Mouse (Mus musculus) ovary, postnatal 14 days (tissue): ENCODE measurements around the gene Pgls.

ENCODE experiments used
- DNase-seq: peaks from one replicate; pipeline ENCODE4 v3.0.0; 2022; ENCODE audit warnings: low spot score

The Pgls gene

GRCm38 (mm10) chr8:71591471-71592373 lies at the start of gene Pgls:
Gene Pgls, plus strand, starts transcription at chr8:71592176.
- DNase-seq, result peak; percentile 90

DNA sequence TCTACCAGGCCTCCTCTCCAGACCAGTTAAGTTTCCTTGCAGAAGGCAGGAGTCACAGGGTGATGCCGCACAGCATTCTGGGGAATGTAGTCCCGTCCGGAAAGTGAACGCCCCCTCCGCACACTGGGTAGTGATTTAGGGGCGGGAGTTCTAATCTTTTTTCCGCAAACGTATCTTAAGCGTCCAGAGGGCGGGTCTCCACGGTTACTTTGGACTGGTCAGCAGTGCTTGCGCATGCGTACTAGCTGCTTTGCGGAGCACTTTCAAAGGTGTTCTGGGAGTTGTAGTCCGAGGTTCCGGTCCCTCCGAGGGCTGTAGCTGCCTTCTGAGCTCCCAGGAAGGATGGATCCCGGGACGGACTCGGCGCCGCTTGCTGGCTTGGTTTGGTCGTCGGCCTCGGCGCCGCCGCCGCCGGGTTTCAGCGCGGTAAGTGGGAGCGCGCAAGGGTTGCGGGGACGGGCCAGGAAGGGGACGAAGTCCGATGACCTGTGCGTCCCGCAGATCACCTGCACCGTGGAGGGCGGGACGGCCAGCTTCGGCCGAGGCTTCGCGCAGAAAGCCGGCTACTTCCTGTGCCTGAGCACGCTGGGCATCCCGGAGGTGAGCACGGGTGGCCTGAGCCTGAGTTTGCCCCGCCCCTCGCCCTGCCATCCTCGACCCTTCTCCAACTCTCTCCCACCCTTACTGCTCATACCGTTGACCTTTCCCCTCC lies 49.2 kb upstream of the Pgls start, which contains the start of gene Mvb12a:
TSS of gene Mvb12a (plus strand) at position 291 of the 712 bp plus-strand sequence.
- DNase-seq, result peak; percentile 86

- DNase-seq, result no peak
Observed at GRCm38 (mm10) chr8:71543755-71544154, 48.2 kb upstream of the Pgls start.

GRCm38 (mm10) chr8:71545053-71545452 lies 46.9 kb upstream of the Pgls start:
- DNase-seq, result no peak

- DNase-seq, result no peak
Observed at GRCm38 (mm10) chr8:71547590-71547989, 44.4 kb upstream of the Pgls start.

DNA sequence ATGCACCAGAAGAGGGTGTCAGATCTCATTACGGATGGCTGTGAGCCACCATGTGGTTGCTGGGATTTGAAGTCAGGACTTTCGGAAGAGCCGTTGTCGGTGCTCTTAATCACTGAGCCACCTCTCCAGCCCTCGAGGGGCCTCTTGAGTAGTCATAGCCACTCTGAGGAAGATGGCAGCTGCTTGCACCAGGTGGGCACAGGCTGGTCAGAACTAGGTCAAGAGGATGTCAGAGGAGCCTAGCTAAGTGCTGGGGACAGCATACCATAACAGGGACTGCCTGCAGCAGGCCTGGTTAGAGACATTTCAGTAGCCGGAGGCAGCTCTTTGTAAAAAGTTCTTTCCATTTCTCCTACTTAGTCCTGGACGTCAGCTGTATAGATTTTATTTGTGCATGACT lies 41.2 kb upstream of the Pgls start:
- no peak for DNase-seq

- DNase-seq, result no peak
Observed at GRCm38 (mm10) chr8:71552770-71553169, 39.2 kb upstream of the Pgls start.

- DNase-seq, result no peak
Observed at GRCm38 (mm10) chr8:71554001-71554400, 38.0 kb upstream of the Pgls start.

DNA sequence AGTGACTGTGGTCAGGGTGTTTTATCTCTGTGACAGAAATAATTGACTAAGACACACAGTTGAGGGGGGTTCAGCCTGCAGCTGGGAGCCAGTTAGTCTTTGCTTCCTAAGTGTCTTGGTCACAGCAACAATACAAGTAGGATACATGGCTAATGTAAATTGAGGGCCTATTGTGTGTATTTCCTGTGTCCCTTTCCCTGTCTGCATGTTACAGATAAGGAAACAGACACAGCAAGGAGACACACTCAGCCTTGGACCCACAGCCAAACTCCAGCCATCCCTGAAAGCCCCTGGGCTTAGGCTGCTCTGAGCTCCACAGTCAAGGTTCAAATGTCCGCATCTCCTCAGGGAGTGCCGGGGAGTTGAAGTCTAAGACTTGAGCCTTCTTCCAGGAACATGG lies 37.3 kb upstream of the Pgls start:
- DNase-seq, result no peak

DNA sequence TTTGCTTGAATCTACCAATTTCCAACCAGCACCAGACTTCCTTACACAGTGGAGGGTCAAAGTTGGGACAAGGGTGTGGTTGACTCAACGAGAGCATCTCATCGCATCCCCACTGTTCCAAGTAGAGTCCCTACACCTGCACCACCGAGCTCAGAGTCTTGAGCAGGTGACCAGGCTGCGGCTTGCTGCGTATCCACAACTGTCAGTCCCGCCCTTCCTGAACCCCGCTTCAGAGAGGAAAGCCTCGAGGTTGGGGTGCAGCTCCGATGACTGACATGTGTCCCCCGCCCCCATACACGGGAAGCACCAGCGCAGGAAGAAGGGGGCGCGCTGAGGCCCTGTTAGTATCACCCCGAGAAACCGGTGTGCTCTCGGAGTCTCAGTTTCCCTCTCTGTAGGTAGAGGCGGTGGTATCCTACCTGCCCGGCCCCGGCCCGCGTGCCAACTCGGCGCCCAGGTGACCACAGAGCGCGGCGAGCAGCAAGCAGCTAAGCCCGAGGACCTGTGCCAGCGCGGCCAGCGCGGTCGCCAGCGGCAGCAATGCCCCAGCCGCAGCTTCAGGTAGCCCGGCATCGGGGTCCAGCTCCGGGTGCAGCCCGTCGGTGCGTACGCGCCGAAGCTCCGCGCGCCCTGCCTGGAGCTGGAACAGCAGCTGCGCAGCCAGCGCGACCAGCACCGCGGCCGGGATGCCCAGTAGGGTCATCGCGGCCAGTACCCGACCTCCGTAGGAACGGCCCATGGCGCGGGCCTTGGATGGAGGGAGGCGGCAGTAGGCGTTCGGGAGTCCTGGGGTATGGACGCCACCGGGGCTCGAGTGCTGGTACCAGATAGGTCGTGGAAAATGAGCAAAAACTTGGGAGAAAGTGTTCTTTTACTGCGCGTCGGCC lies 33.7 kb upstream of the Pgls start, which contains the start of gene Tmem221:
TSS of gene Tmem221 (minus strand) at position 801 of the 887 bp plus-strand sequence.
- no peak for DNase-seq

DNA sequence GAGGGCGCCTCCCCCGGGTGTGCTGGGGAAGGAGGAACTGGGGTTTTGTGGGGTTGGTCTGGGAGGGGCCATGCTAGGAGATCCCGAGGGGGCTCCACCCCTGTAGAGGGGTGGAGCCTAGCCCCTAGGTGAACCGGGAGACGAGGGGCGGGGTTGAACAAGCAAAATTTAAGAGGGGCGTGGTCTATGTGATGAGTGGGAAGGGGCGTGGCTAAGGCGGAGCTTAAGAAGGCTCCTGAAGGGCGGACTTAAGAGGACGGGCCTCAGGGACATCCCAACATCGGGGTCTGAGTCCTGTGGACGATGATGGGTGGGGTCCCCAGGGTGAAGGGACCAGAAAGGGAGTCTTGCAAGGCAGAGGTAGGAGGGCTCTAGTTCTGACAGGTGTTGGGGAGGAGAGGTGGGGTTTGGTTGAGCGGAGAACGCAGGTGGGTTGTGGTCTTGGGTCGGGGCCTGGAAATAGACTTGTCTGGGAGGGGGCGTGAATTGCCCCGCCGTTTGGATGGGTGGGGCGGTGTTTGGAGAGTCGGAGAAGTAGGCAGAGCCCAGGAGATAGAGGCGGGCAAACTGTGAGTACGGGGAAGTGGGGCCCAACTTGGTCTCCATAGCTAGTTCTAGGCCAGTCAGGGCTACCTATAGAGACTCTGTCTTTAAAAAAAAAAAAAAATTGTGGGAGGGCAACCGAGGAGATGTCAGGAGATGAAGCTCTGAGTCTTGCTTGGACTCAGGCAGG lies 32.9 kb upstream of the Pgls start:
- peak; percentile 67 for DNase-seq

- no peak for DNase-seq
Observed at GRCm38 (mm10) chr8:71560071-71560470, 31.9 kb upstream of the Pgls start.

- DNase-seq, result no peak
Observed at GRCm38 (mm10) chr8:71560765-71561164, 31.2 kb upstream of the Pgls start.

DNA sequence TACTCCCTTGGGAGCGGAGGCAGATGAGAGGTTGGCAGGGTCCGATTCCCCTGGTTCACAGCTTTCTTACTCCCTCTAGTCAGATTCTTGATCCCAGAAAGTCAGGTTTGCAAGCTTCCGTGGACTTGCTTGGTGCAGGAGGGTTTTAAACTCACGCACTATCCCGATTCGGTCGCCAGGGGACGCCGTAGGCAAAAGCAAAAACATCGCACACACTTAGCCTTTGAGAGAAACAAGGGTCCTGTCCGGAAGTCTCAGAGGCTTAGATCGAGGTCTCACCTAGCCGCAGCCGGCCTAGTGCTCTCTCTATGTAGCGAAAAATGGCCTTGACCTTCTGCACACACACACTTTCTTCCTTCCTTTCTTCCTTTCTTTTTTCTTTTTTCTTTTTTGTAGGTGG lies 30.6 kb upstream of the Pgls start:
- peak; percentile 54 for DNase-seq

- peak; percentile 86 for DNase-seq
Observed at GRCm38 (mm10) chr8:71562751-71563150, 29.2 kb upstream of the Pgls start.

GRCm38 (mm10) chr8:71563992-71564391 lies 28.0 kb upstream of the Pgls start:
- DNase-seq, result no peak

DNA sequence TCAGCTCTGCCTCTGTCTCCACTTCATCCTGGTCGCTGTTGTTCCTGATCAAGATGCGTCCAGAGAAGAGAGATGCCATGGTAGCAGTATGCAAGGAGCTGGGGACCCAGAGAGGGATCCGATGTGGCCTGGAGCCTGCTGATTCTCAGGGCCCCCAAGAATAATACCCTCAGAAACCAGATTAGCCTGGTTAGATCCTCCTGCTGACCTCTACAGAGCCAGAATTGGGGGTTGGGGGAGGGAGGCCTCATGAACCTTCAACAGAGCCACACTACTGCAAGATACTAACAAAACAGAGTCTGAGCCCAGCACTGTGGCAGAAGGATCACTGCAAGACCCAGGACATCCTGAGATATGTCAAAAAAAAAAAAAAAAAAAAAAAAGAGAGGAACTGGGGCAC lies 25.5 kb upstream of the Pgls start, which contains the start of gene Nxnl1:
TSS of gene Nxnl1 (minus strand) at position 101 of the 400 bp plus-strand sequence.
- no peak for DNase-seq

GRCm38 (mm10) chr8:71567587-71567986 lies 24.4 kb upstream of the Pgls start:
- DNase-seq, result no peak

DNA sequence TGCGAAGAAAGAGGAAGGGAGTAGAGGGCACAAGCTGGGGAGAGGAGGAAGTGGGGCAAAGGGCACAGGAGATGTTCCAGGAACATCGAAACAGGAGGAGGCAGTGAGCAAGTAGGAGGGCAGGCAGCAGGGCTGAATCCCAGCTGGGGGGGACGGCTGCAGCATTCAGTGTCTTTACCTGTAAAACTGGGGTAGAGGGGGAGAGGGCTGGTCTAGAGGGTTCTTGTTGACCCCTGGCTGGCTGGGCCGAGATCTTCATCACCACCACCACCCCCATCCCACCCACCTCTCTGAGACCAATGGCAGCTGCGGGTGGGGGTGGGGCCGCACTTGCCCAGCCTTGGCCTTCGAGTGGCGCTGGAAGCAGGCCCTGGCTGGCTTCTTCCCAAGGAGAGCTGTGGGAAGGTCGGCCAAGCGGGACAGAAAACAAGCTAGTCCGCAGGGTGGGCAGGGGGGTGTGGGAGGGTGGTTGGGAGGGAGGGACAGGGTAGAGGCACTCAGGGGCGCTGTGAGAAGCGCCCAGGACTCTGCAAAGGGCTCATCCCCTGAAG lies 23.5 kb upstream of the Pgls start, which contains the start of gene Slc27a1:
TSS of gene Slc27a1 (plus strand) at position 496 of the 551 bp plus-strand sequence.
- peak; percentile 84 for DNase-seq

DNA sequence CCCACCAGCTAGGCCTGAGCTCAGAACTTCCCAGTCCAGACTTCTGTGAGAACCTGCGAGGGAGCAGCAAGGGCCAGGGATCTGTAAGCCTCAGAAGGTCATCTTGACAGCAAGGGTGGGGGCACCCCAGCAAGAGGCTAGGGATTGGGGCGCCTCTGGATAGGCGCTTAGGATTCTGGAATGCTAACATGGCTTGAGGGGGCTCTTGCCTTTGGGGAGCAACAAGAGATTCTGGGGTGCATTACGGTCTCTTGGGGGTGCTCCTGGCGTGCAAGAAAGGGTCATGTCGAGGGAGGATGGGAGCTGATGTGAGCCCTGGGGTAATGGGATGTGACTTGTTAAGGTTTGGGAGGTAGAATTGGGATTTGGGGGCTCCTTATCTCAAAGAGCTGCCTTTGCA lies 23.0 kb upstream of the Pgls start:
- DNase-seq, result peak; percentile 41
